Mouse (Mus musculus) midbrain, embryonic 11.5 days (tissue): ENCODE results near the gene Cmtm3. TPM values are rescaled to one million over a fixed set of nuclear protein-coding genes. Genes with fewer than 3 reads are reported as not detected.

Source experiments
- ATAC-seq: fragments of 200-750 bp; cut with Nextera tagmentation; 2 replicates; pipeline ENCODE4 v1.8.0; 2017; ENCODE audit warnings: moderate TSS enrichment, moderate library complexity; ENCODE audit not compliant: low FRiP score
- DNase-seq: peaks from one replicate; pipeline ENCODE4 v3.0.0; 2015; ENCODE audit warnings: low spot score; ENCODE audit errors: missing footprints
- H3K27ac ChIP-seq: fragments of 300-500 bp; sonication (generic); 2 replicates; pipeline ENCODE4 v1.5.1; 2014; ENCODE audit warnings: low read depth, low read length
- H3K27me3 ChIP-seq: fragments of 300-500 bp; sonication (generic); 2 replicates; pipeline ENCODE4 v1.6.1; 2014; ENCODE audit warnings: mild to moderate bottlenecking, low read length, moderate library complexity, mixed read lengths; ENCODE audit not compliant: control insufficient read depth, insufficient read depth
- H3K36me3 ChIP-seq: fragments of 300-500 bp; sonication (generic); 2 replicates; pipeline ENCODE4 v1.6.1; 2014; ENCODE audit warnings: mild to moderate bottlenecking, low read length, moderate library complexity, mixed read lengths; ENCODE audit not compliant: control insufficient read depth, insufficient read depth
- H3K4me1 ChIP-seq: fragments of 300-500 bp; sonication (generic); 2 replicates; pipeline ENCODE4 v1.6.1; 2014; ENCODE audit warnings: low read length; ENCODE audit not compliant: control insufficient read depth, insufficient read depth
- H3K4me2 ChIP-seq: fragments of 300-500 bp; sonication (generic); 2 replicates; pipeline ENCODE4 v1.6.1; 2014; ENCODE audit warnings: mild to moderate bottlenecking, moderate library complexity
- H3K4me3 ChIP-seq: fragments of 300-500 bp; sonication (generic); 2 replicates; pipeline ENCODE4 v1.5.1; 2014; ENCODE audit warnings: low read depth, low read length
- H3K9ac ChIP-seq: fragments of 300-500 bp; sonication (generic); 2 replicates; pipeline ENCODE4 v1.6.1; 2014; ENCODE audit warnings: low read length
- H3K9me3 ChIP-seq: fragments of 300-500 bp; sonication (generic); 2 replicates; pipeline ENCODE4 v1.6.1; 2016; ENCODE audit warnings: low read length; ENCODE audit not compliant: control insufficient read depth
- WGBS: fragments of 180-500 bp; shearing (Covaris S2); extraction: QIAGEN DNeasy Blood & Tissue Kit; methylation state at CpG from one replicate; pipeline ENCODE4 v1.1.7; 2014; 5-methylcytosine and 5-hydroxymethylcytosine counted together
- polyA plus RNA-seq: library from polyadenylated mRNA; unstranded; fragments of >200 nt; fragmentation: Nextera tagmentation; extraction: Ambion mirVana; gene quantifications from 2 replicates; pipeline ENCODE4 v1.2.1, GENCODE M21; 2014

The Cmtm3 gene
- polyA plus RNA-seq, 1 experiment from 2014 or later: 74.3 TPM

DNA sequence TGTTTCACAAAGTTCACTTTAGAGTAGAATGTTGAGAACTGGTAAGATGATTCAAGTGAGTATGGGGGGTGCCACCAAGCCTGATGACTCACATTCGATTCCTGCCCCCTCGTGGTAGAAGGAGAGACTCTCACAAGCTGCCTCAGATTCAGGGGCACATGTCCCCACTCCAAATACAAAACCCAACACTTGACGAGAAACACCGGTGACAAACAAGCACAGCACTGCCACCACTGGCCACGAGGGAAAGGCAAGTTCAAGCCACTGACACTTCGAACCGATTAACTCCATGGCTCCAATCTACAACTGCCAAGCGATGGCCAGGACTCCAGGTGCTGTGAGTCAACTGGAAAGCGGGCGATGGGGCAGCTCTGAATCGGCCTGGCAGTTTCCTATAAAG lies 34.6 kb downstream of the Cmtm3 start:
- no peak overlapping the region for H3K4me3 ChIP-seq
- no peaks in the 10 kb centered on the region for H3K27me3 ChIP-seq
- H3K9ac ChIP-seq: no peak overlapping the region
- no peaks in the 10 kb centered on the region for H3K36me3 ChIP-seq
- H3K27ac ChIP-seq: no peak overlapping the region
- 82% methylated on average over 11 of the region's 11 CpGs for WGBS
- DNase-seq: peak; percentile 82
- no peak overlapping the region for H3K4me2 ChIP-seq
- H3K9me3 ChIP-seq: no peaks in the 10 kb centered on the region
- ATAC-seq: no peak
- peaks cover 5% of the 10 kb centered on the region for H3K4me1 ChIP-seq

- Histone ChIP-seq H3K9me3 (no peaks in the 10 kb centered on the region), H3K9ac (no peak overlapping the region), H3K36me3 (no peaks in the 10 kb centered on the region), H3K4me2 (no peak overlapping the region), H3K4me3 (no peak overlapping the region), H3K27me3 (no peaks in the 10 kb centered on the region), H3K4me1 (peaks cover 6% of the 10 kb centered on the region), H3K27ac (no peak overlapping the region)
- DNase-seq (no peak), ATAC-seq (no peak)
- WGBS: 70% methylated on average over 11 of the region's 11 CpGs
Measured at GRCm38 (mm10) chr8:104374269-104374668, 35.1 kb downstream of the Cmtm3 start.

DNA sequence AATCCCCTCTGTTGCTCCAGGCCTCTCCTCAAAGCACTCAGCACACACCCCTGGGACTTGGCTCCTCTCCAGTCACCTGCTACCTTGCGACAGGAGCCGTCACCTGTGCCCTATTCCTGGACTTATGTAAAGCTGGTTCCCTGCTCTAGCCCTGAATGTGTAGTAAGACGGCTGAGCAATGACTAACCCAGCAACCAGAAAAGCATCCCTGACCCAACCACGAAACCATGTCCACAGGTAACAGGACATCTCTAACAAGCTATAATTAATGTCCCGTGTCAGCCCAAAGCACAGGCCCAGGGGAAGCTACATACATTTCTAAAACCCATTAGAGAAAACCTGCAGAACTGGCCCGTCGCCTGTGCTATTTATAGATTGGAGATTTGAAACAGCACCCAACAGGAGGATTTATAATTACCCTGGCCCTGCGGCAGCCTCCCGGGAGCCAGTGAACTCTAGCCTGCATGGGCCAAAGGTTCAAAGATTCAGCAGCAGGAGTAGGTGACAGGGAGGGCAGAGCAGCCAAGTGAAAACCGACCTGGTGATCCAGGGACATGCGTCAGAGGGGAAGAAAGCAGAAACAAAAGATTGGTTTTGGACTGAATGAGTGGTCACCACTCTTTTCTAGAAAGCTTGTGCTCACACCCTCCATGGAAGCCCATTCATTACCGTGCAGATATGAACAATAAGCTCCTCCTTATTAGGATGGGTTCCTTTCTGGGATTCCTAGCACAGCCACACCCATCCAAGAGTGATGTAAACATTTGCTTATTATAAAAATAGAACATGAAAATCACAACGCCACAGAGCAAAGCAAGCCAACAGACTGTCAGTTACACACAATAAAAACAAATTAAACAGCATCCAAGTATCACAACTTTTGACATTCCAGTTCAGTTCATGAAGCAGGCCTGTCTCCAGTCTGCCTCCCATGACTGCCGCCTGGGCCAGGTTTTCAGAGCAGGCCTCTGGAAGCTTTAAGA lies 35.9 kb downstream of the Cmtm3 start:
- no peak overlapping the region for H3K4me2 ChIP-seq
- no peak overlapping the region for H3K27ac ChIP-seq
- H3K27me3 ChIP-seq: no peaks in the 10 kb centered on the region
- ATAC-seq (no peak), DNase-seq (no peak)
- H3K36me3 ChIP-seq: no peaks in the 10 kb centered on the region
- H3K4me3 ChIP-seq: no peak overlapping the region
- 63% methylated on average over 14 of the region's 14 CpGs for WGBS
- no peak overlapping the region for H3K9ac ChIP-seq
- no peaks in the 10 kb centered on the region for H3K9me3 ChIP-seq
- peaks cover 8% of the 10 kb centered on the region for H3K4me1 ChIP-seq

DNA sequence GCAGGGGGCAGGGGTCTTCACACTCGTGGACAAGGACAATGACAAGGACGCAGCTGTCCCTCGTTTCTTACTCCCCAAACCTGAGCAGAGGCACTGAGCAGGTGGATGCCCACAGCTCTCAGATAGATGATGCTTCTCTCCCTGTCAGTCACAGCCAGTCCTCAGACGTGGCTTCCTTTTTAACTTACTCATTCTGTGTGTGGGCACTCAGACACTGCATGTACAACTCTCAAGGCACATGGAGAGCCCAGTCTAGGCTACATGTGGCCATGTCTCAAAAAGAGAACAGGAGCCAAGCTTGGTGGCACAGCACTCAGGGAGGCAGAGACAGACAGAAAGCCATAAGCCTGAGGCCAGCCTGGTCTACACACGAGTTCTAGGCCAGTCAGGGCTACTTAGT lies 36.7 kb downstream of the Cmtm3 start:
- no peaks in the 10 kb centered on the region for H3K9me3 ChIP-seq
- ATAC-seq: no peak
- no peaks in the 10 kb centered on the region for H3K36me3 ChIP-seq
- H3K4me1 ChIP-seq: peaks cover 8% of the 10 kb centered on the region
- no peak overlapping the region for H3K9ac ChIP-seq
- H3K27me3 ChIP-seq: no peaks in the 10 kb centered on the region
- no peak overlapping the region for H3K4me2 ChIP-seq
- WGBS: 64% methylated on average over 5 of the region's 5 CpGs
- H3K27ac ChIP-seq: no peak overlapping the region
- DNase-seq: no peak
- no peak overlapping the region for H3K4me3 ChIP-seq

DNA sequence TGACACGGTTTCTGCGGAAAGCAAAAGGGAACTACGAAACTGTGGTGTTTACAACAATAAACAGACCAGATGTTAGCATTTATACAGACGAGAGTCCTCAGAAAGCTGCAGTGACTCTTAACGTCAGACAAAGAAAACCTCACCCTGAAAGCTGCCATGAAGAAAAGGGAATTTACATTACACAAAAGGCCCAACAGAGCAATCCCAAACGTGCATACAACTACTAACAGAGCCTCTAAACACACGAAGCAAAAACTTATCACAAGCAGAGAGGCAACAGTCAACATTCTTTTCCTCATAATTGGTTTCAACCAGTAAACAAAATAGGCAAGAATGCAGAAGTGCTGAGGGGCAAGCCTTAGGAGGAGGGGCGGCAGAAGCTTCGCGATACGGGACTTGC lies 37.5 kb downstream of the Cmtm3 start:
- Histone ChIP-seq H3K9ac (no peak overlapping the region), H3K27me3 (no peaks in the 10 kb centered on the region), H3K4me3 (no peak overlapping the region), H3K4me2 (no peak overlapping the region), H3K36me3 (no peaks in the 10 kb centered on the region), H3K4me1 (peaks cover 8% of the 10 kb centered on the region), H3K9me3 (no peaks in the 10 kb centered on the region), H3K27ac (no peak overlapping the region)
- ATAC-seq (no peak), DNase-seq (no peak)
- WGBS: 47% methylated on average over 11 of the region's 11 CpGs

DNA sequence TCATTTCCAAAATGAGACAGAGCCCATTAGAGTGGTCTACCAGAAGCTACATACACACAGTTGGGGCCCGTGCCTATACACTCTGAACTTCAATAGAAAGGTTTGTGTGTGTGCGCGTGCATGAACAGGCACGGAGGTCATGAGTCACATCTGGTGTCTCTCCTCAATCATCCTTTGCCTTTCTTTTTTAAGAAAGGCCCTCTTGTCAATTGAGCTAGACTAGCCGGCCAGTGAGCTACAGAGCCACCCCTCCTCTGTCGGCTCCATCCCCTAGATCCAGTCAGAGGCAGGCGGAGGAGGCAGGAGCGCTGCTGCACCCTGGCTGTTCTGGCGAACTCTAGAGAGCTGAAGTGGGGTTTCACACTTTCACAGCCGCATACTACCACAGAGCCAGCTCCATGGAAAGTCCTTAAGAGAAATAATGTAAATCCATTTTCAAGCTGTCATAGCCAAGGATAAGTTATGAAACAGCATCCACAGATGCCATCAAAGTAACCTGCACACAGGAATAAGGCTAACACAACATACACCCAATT lies 40.2 kb downstream of the Cmtm3 start:
- Histone ChIP-seq H3K4me2 (no peak overlapping the region), H3K9ac (no peak overlapping the region), H3K27ac (no peak overlapping the region), H3K36me3 (no peaks in the 10 kb centered on the region), H3K4me3 (no peak overlapping the region), H3K9me3 (no peaks in the 10 kb centered on the region), H3K27me3 (no peaks in the 10 kb centered on the region), H3K4me1 (peaks cover 8% of the 10 kb centered on the region)
- ATAC-seq (peak; percentile 25; the same call in 1 of the 2 replicates), DNase-seq (peak; percentile 70)
- 60% methylated on average over 10 of the region's 10 CpGs for WGBS

- no peaks in the 10 kb centered on the region for H3K27me3 ChIP-seq
- no peak overlapping the region for H3K9ac ChIP-seq
- peak; percentile 70 for DNase-seq
- WGBS: 88% methylated on average over 7 of the region's 7 CpGs
- no peaks in the 10 kb centered on the region for H3K36me3 ChIP-seq
- H3K27ac ChIP-seq: no peak overlapping the region
- peaks cover 8% of the 10 kb centered on the region for H3K4me1 ChIP-seq
- H3K9me3 ChIP-seq: no peaks in the 10 kb centered on the region
- no peak overlapping the region for H3K4me3 ChIP-seq
- H3K4me2 ChIP-seq: no peak overlapping the region
- ATAC-seq: no peak
Measured at GRCm38 (mm10) chr8:104380269-104380668, 41.1 kb downstream of the Cmtm3 start.

- DNase-seq (peak; percentile 72), ATAC-seq (no peak)
- Histone ChIP-seq H3K27me3 (no peaks in the 10 kb centered on the region), H3K9ac (no peak overlapping the region), H3K27ac (no peak overlapping the region), H3K4me3 (no peak overlapping the region), H3K4me2 (no peak overlapping the region), H3K4me1 (peaks cover 8% of the 10 kb centered on the region), H3K36me3 (no peaks in the 10 kb centered on the region), H3K9me3 (no peaks in the 10 kb centered on the region)
- WGBS: 82% methylated on average over 5 of the region's 5 CpGs
Measured at GRCm38 (mm10) chr8:104380961-104381411, 41.8 kb downstream of the Cmtm3 start.

- Histone ChIP-seq H3K27ac (no peak overlapping the region), H3K4me2 (no peak overlapping the region), H3K4me3 (no peak overlapping the region), H3K36me3 (no peaks in the 10 kb centered on the region), H3K27me3 (no peaks in the 10 kb centered on the region), H3K4me1 (peaks cover 16% of the 10 kb centered on the region), H3K9me3 (no peaks in the 10 kb centered on the region), H3K9ac (no peak overlapping the region)
- no peak for DNase-seq
- no peak for ATAC-seq
- 93% methylated on average over 2 of the region's 2 CpGs for WGBS
Measured at GRCm38 (mm10) chr8:104383296-104383695, 44.1 kb downstream of the Cmtm3 start.
